Mouse (Mus musculus) brain, embryonic 14.5 days (tissue): ENCODE data around the gene Atf1.

Source experiments
- CTCF ChIP-seq: fragments of 200-500 bp; IDR thresholded peaks from 2 replicates; pipeline ENCODE4 v1.5.1; 2012; ENCODE audit warnings: inconsistent platforms, mild to moderate bottlenecking, moderate library complexity, borderline replicate concordance; ENCODE audit not compliant: insufficient read depth, insufficient read length; ENCODE audit errors: extremely low read depth
- POLR2A ChIP-seq: fragments of 200-500 bp; IDR thresholded peaks from 2 replicates; pipeline ENCODE4 v1.6.1; 2012; ENCODE audit warnings: mild to moderate bottlenecking, inconsistent platforms, borderline replicate concordance; ENCODE audit not compliant: poor library complexity, insufficient read depth, insufficient read length, severe bottlenecking; ENCODE audit errors: extremely low read depth

DNA sequence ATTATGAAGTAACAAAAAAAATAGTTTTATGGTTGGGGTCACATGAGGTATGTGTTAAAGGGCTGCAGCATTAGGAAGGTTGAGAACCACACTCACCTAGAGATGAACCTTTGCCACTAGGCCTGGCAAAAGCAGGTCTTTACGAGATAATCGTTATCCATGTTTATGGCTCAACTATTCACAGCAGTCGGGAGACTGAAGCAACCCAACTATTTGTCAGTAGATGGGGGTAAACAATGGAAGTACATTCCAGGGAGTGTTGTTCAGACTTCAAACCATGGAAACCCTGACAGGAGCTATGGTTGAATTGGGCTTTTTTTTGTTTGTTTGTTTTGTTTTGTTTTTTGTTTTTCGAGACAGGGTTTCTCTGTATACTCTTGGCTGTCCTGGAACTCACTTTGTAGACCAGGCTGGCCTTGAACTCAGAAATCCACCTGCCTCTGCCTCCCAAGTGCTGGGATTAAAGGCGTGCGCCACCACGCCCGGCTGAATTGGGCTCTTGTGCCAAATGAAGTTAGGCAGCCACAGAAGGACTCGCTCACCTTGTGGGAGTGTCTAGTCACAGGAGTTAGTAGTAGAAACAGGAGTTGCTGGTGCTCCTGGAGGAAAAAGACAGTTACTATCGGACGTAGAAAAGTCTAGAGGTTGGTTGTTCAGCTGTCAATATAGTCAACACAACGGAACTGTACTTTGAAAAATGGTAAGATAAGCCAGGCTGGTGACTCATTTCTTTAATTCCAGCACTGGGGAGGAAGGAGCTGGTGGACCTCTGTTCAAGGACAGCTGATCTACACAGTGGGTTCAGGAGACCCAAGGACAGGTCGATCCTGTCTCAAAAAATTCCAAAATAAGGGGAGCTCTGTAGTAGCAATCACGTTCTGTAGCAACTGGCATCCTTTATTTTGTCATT is 4.3 kb downstream of the Atf1 start:
- TF ChIP-seq POLR2A (no peak), CTCF (no peak)
